Mouse (Mus musculus) gastrocnemius, adult 2 months (tissue): ENCODE results near the gene Gm17026. TPM values are rescaled to one million over a fixed set of nuclear protein-coding genes. Genes with fewer than 3 reads are reported as not detected.
"Not testable (repeated sequence)": the region's sequence is repeated elsewhere in the genome, so short reads cannot be mapped to it uniquely, and the experiment has no call there.

Experiments used
- DNase-seq: peaks from one replicate; pipeline ENCODE4 v3.0.0; 2022
- H3K27ac ChIP-seq: fragments of 200-600 bp; 2 replicates; pipeline ENCODE4 v1.8.1; 2022; ENCODE audit warnings: mild to moderate bottlenecking
- H3K4me3 ChIP-seq: fragments of 200-600 bp; 2 replicates; pipeline ENCODE4 v1.8.1; 2022; ENCODE audit warnings: mild to moderate bottlenecking, moderate library complexity
- intact Hi-C: fragments of 180-260 bp; cut with DNase I; formaldehyde crosslinking; loops from one replicate; pipeline ENCODE4 v1.15.1; 2025
- long read RNA-seq, 2 experiments: library from polyadenylated mRNA; stranded (forward); transcript quantifications; one replicate each; pipeline ENCODE4 v2.0.0; 2021
- microRNA-seq: library from miRNA; unstranded; fragments of <30 nt; microRNA quantifications from one replicate; pipeline ENCODE4 v1.2.0, GENCODE M21; 2021
- total RNA-seq, 2 experiments: library from RNA; stranded (reverse); gene quantifications; 2 replicates each; pipeline ENCODE4 v1.2.3; 2021

Gene Gm17026
- total RNA-seq, result not detected
- long read RNA-seq, experiment 1, result 0 reads
- long read RNA-seq, experiment 2, result 0 reads

GRCm38 (mm10) chr14:42259948-42260347 lies at the start of gene Gm17026:
TSS of gene Gm17026 (minus strand) at chr14:42260048.
- DNase-seq, intact Hi-C loops, H3K4me3 ChIP-seq, H3K27ac ChIP-seq: not testable (repeated sequence)

DNA sequence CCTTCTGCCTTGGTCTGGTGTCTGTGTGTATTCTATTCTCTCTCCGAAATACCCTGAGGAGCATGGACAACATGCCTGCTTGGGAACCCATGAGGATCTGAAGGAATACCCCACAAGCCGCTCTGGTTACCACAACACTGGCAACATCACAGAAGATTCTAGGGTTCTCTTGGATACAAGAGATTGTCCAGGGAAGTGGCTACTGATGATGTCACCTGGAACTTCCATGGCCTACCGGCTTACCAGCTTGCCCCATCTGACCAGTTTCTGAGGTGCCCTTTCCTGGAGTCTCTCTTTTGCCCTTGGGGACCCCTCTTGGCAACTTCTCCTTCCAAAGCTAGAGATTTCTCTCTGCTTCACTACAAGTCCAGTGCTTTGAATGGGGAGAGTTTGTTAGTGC lies 37.4 kb upstream of the Gm17026 start, which contains the start of gene Gm9611:
Gm9611 (minus strand) TSS at position 101 of the 400 bp plus-strand sequence.
- not testable (repeated sequence) for DNase-seq

DNA sequence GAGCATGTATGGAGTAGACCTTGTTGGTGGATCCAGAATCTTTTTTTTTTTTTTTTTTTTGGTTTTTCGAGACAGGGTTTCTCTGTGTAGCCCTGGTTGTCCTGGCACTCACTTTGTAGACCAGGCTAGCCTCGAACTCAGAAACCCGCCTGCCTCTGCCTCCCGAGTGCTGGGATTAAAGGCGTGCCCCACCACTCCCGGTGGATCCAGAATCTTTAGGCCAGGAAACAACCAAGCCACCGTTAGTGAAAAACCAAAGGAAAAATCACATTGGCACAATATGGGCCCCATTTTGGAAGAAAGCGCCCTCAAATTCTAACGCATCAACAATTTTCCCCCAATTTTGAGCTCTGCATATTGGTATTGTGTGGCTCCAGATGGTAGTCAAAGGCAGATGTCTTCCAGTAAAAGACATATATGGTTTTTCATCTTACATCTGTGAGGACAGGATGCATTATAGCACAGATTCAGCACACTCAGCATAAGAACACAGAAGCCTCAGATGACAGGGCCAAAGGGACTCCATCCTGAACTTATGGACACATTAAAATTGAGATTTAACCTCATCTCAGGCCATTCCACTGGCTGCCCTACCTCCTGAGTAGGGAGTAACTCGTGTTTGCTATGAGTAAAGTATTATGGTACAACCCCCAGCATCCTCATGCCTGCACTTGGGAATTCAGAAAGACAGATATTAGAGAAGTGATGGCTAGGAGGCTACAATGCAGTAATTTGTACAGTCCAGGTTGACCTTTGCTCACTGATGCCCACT lies 42.9 kb downstream of the Gm17026 start:
- H3K4me3 ChIP-seq, DNase-seq, intact Hi-C loops, H3K27ac ChIP-seq: not testable (repeated sequence)

More for the DNA sequence above, 37.4 kb upstream of the Gm17026 start, which contains the start of gene Gm9611:
- intact Hi-C loops, H3K4me3 ChIP-seq, H3K27ac ChIP-seq: not testable (repeated sequence)

Small RNA genes within 50 kb of the gene (microRNA-seq; reads per million reads assigned to microRNA genes)
- gene Gm25208 (not detected), gene Gm25892 (not detected)

Other genes with a start within 250 kb of the Gm17026 start
- gene Gm7951, start 142.7 kb downstream of the Gm17026 start, total RNA-seq, result not detected
- gene Gm17027, start 97.4 kb downstream of the Gm17026 start, total RNA-seq, result not detected
- gene Gm3573, start 69.3 kb downstream of the Gm17026 start, total RNA-seq, result not detected
- gene Gm9611, start 37.3 kb upstream of the Gm17026 start, total RNA-seq, result not detected
- not detected for gene Gm7995, start 50.2 kb upstream of the Gm17026 start, total RNA-seq
- gene Gm8005, start 179.6 kb upstream of the Gm17026 start, total RNA-seq, result not detected
- not detected for gene Gm8011, start 203.8 kb upstream of the Gm17026 start, total RNA-seq
- gene Gm8020, start 242.3 kb upstream of the Gm17026 start, total RNA-seq, result not detected